Mouse (Mus musculus) thymus, adult 2 months (tissue): ENCODE measurements around the gene Tspan5. TPM values are rescaled to one million over a fixed set of nuclear protein-coding genes. Genes with fewer than 3 reads are reported as not detected.

Source experiments
- DNase-seq: peaks from one replicate; pipeline ENCODE4 v3.0.0; 2021
- H3K27ac ChIP-seq: fragments of 200-500 bp; 2 replicates; pipeline ENCODE4 v1.5.1; 2012; ENCODE audit warnings: low read length, control low read depth; ENCODE audit not compliant: control insufficient read depth, insufficient read depth
- H3K27me3 ChIP-seq: fragments of 200-500 bp; 2 replicates; pipeline ENCODE4 v1.6.1; 2012; ENCODE audit warnings: mild to moderate bottlenecking, low read length, moderate library complexity, mixed read lengths; ENCODE audit not compliant: control insufficient read depth, insufficient read depth
- H3K36me3 ChIP-seq: fragments of 200-500 bp; 2 replicates; pipeline ENCODE4 v1.6.1; 2012; ENCODE audit warnings: mild to moderate bottlenecking, low read length, moderate library complexity; ENCODE audit not compliant: control insufficient read depth, insufficient read depth
- H3K4me1 ChIP-seq: fragments of 200-500 bp; replicated peaks from 2 replicates; pipeline ENCODE4 v1.6.1; 2012; ENCODE audit warnings: low read length; ENCODE audit not compliant: control insufficient read depth, insufficient read depth
- H3K4me3 ChIP-seq: fragments of 200-500 bp; 2 replicates; pipeline ENCODE4 v1.5.1; 2012; ENCODE audit warnings: mild to moderate bottlenecking, low read length, control low read depth, moderate library complexity; ENCODE audit not compliant: control insufficient read depth, insufficient read depth
- CTCF ChIP-seq: fragments of 200-500 bp; IDR thresholded peaks from 2 replicates; pipeline ENCODE4 v1.5.1; 2012; ENCODE audit warnings: mild to moderate bottlenecking, control low read depth, low read length, moderate library complexity, borderline replicate concordance; ENCODE audit not compliant: control insufficient read depth, poor library complexity, insufficient read depth; ENCODE audit errors: extremely low read depth
- POLR2A ChIP-seq: fragments of 200-500 bp; IDR thresholded peaks from 2 replicates; pipeline ENCODE4 v1.6.1; 2012; ENCODE audit warnings: mild to moderate bottlenecking, low read length, control low read depth, moderate library complexity; ENCODE audit not compliant: control insufficient read depth, poor library complexity, insufficient read depth; ENCODE audit errors: extremely low read depth
- WGBS: fragments of 180-500 bp; shearing (Covaris S2); methylation state at CpG from one replicate; pipeline ENCODE4 v1.1.7; 2018; 5-methylcytosine and 5-hydroxymethylcytosine counted together
- polyA plus RNA-seq: library from polyadenylated mRNA; depleted of rRNA; stranded (reverse); fragments of >200 nt; gene quantifications from 2 replicates; pipeline ENCODE4 v1.2.3, GENCODE M21; 2012

The Tspan5 gene
- polyA plus RNA-seq, 1 experiment = 15.9 TPM

- WGBS = 75% methylated on average over 9 of the region's 9 CpGs
- H3K36me3 ChIP-seq = no peaks in the 10 kb centered on the region
- H3K27ac ChIP-seq = no peak overlapping the region
- H3K4me3 ChIP-seq = no peak overlapping the region
- DNase-seq = no peak
- no peak for TF ChIP-seq CTCF
- TF ChIP-seq POLR2A = no peak
- H3K27me3 ChIP-seq = no peaks in the 10 kb centered on the region
- no peaks in the 10 kb centered on the region for H3K4me1 ChIP-seq
These were observed 32.0 kb downstream of the Tspan5 start for GRCm38 (mm10) chr3:138773871-138774606.

- no peak overlapping the region for H3K27ac ChIP-seq
- no peak for DNase-seq
- 97% methylated on average over 4 of the region's 4 CpGs for WGBS
- H3K4me3 ChIP-seq = no peak overlapping the region
- H3K36me3 ChIP-seq = no peaks in the 10 kb centered on the region
- no peaks in the 10 kb centered on the region for H3K27me3 ChIP-seq
- TF ChIP-seq CTCF (no peak), POLR2A (no peak)
- no peaks in the 10 kb centered on the region for H3K4me1 ChIP-seq
These were observed 32.6 kb downstream of the Tspan5 start for GRCm38 (mm10) chr3:138774607-138774943.

- H3K27me3 ChIP-seq = no peaks in the 10 kb centered on the region
- no peak overlapping the region for H3K27ac ChIP-seq
- WGBS = 91% methylated on average over 7 of the region's 7 CpGs
- no peak for DNase-seq
- no peaks in the 10 kb centered on the region for H3K4me1 ChIP-seq
- no peak overlapping the region for H3K4me3 ChIP-seq
- no peaks in the 10 kb centered on the region for H3K36me3 ChIP-seq
- TF ChIP-seq CTCF (no peak), POLR2A (no peak)
These were observed 34.1 kb downstream of the Tspan5 start for GRCm38 (mm10) chr3:138775926-138776715.

GRCm38 (mm10) chr3:138781492-138781891, 39.5 kb downstream of the Tspan5 start:
- no peaks in the 10 kb centered on the region for H3K27me3 ChIP-seq
- TF ChIP-seq CTCF (no peak), POLR2A (no peak)
- H3K27ac ChIP-seq = no peak overlapping the region
- H3K36me3 ChIP-seq = no peaks in the 10 kb centered on the region
- 93% methylated on average over 9 of the region's 9 CpGs for WGBS
- peaks cover 6% of the 10 kb centered on the region for H3K4me1 ChIP-seq
- DNase-seq = no peak
- H3K4me3 ChIP-seq = no peak overlapping the region

- TF ChIP-seq CTCF (no peak), POLR2A (no peak)
- Histone ChIP-seq H3K36me3 (no peaks in the 10 kb centered on the region), H3K4me3 (no peak overlapping the region), H3K27ac (no peak overlapping the region), H3K27me3 (no peaks in the 10 kb centered on the region), H3K4me1 (peaks cover 6% of the 10 kb centered on the region)
- 86% methylated on average over 19 of the region's 19 CpGs for WGBS
- no peak for DNase-seq
These were observed 42.1 kb downstream of the Tspan5 start for GRCm38 (mm10) chr3:138783859-138784640.

GRCm38 (mm10) chr3:138784641-138785025, 42.6 kb downstream of the Tspan5 start:
- H3K4me1 ChIP-seq = peaks cover 6% of the 10 kb centered on the region
- no peak overlapping the region for H3K4me3 ChIP-seq
- no peaks in the 10 kb centered on the region for H3K36me3 ChIP-seq
- TF ChIP-seq CTCF (no peak), POLR2A (no peak)
- H3K27me3 ChIP-seq = no peaks in the 10 kb centered on the region
- no peak overlapping the region for H3K27ac ChIP-seq
- DNase-seq = no peak
- 91% methylated on average over 7 of the region's 7 CpGs for WGBS
